Mouse (Mus musculus) adrenal gland, postnatal 0 days (tissue): Measurements from ENCODE around the gene Zscan4e. TPM values are rescaled to one million over a fixed set of nuclear protein-coding genes. Genes with fewer than 3 reads are reported as not detected.

Source experiments
- microRNA-seq: library from miRNA; unstranded; fragments of <30 nt; microRNA quantifications from one replicate; pipeline ENCODE4, GENCODE M21; 2016; ENCODE audit warnings: borderline replicate concordance; ENCODE audit not compliant: insufficient number of aligned reads
- polyA plus RNA-seq: library from polyadenylated mRNA; unstranded; fragments of >200 nt; fragmentation: Nextera tagmentation; extraction: Ambion mirVana; gene quantifications from 2 replicates; pipeline ENCODE4 v1.2.1, GENCODE M21; 2015

The Zscan4e gene
- not detected in 2 replicates for polyA plus RNA-seq

DNA sequence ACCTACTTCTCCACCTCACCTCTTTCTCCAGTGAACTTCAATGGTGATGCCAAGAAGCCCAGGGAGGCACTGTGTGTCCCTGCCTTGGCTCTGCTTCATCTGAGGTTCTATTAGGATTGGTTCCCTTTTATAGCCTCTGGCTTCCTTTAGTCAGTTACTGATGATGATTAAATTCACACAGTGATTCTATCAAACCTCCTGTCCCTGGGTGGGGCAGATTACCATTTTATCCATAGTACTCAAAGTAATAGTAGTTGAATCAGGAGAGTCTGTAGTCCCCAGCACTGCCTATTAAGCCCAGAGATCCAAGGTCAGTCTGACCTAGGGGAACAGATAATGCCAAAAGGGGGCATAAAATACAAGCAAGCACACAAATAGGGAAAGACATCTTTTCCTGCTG is at the start of gene Zscan4e:
Gene Zscan4e (minus strand): TSS at position 101 of the 400 bp plus-strand sequence.

Small RNAs within 50 kb of the gene (microRNA-seq; reads per million reads assigned to microRNA genes)
- gene Gm23087 (not detected), gene Gm26248 (not detected)

Other genes starting within 250 kb of the Zscan4e start
- not detected in 2 replicates for gene Zscan4-ps1, start 241.0 kb downstream of the Zscan4e start, polyA plus RNA-seq
- not detected in 2 replicates for gene Zscan4d, start 144.5 kb downstream of the Zscan4e start, polyA plus RNA-seq
- not detected in 2 replicates for gene Zscan4f, start 87.2 kb upstream of the Zscan4e start, polyA plus RNA-seq
- gene Zscan4-ps2, start 203.6 kb upstream of the Zscan4e start, polyA plus RNA-seq: not detected in 2 replicates